Mouse (Mus musculus) kidney, adult 8-10 months (tissue): ENCODE data around the gene 9530053A07Rik.
"Not testable (repeated sequence)": the region's sequence is repeated elsewhere in the genome, so short reads cannot be mapped to it uniquely, and the experiment has no call there.

Experiments used
- DNase-seq, 2 experiments: peaks; one replicate each; pipeline ENCODE4 v3.0.0; 2022

9530053A07Rik gene

GRCm38 (mm10) chr7:28129166-28129565 is at the start of gene 9530053A07Rik:
Gene 9530053A07Rik, plus strand, starts transcription at chr7:28129466.
- no peak for DNase-seq

GRCm38 (mm10) chr7:28084215-28084614 is 45.1 kb upstream of the 9530053A07Rik start:
- peak in 1 of 2 experiments; percentile 28 for DNase-seq

- no peak for DNase-seq
These were observed 43.0 kb upstream of the 9530053A07Rik start for GRCm38 (mm10) chr7:28086236-28086635.

GRCm38 (mm10) chr7:28093541-28093940 is 35.7 kb upstream of the 9530053A07Rik start:
- no peak for DNase-seq

GRCm38 (mm10) chr7:28099101-28099500 is 30.2 kb upstream of the 9530053A07Rik start:
- DNase-seq: no peak

GRCm38 (mm10) chr7:28100596-28101590 is 28.4 kb upstream of the 9530053A07Rik start:
- peak; percentile 39 to 69 for DNase-seq

GRCm38 (mm10) chr7:28102936-28103335 is 26.3 kb upstream of the 9530053A07Rik start:
- not testable (repeated sequence) for DNase-seq

GRCm38 (mm10) chr7:28104670-28105069 is 24.6 kb upstream of the 9530053A07Rik start:
- peak; percentile 71 to 73 for DNase-seq

- no peak for DNase-seq
These were observed 23.0 kb upstream of the 9530053A07Rik start for GRCm38 (mm10) chr7:28106241-28106640.

GRCm38 (mm10) chr7:28114648-28115047 is 14.6 kb upstream of the 9530053A07Rik start:
- no peak for DNase-seq

GRCm38 (mm10) chr7:28137613-28138012 is 8.3 kb downstream of the 9530053A07Rik start:
- peak; percentile 9 to 44 for DNase-seq

GRCm38 (mm10) chr7:28148263-28148662 is 19.0 kb downstream of the 9530053A07Rik start:
- peak; percentile 22 to 63 for DNase-seq

GRCm38 (mm10) chr7:28149841-28150240 is 20.6 kb downstream of the 9530053A07Rik start:
- DNase-seq: no peak

GRCm38 (mm10) chr7:28151584-28152221 is 22.4 kb downstream of the 9530053A07Rik start:
- DNase-seq: peak in 1 of 2 experiments; percentile 48

GRCm38 (mm10) chr7:28153595-28153994 is 24.3 kb downstream of the 9530053A07Rik start:
- DNase-seq: not testable (repeated sequence)

GRCm38 (mm10) chr7:28159292-28159691 is 30.0 kb downstream of the 9530053A07Rik start:
- DNase-seq: no peak

GRCm38 (mm10) chr7:28159893-28160292 is 30.6 kb downstream of the 9530053A07Rik start:
- no peak for DNase-seq

GRCm38 (mm10) chr7:28161163-28161749 is 32.0 kb downstream of the 9530053A07Rik start:
- DNase-seq: no peak

GRCm38 (mm10) chr7:28165406-28165805 is 36.1 kb downstream of the 9530053A07Rik start:
- DNase-seq: no peak

GRCm38 (mm10) chr7:28168320-28169115 is 39.3 kb downstream of the 9530053A07Rik start:
- peak in 1 of 2 experiments; percentile 68 for DNase-seq

GRCm38 (mm10) chr7:28169489-28170422 is 40.5 kb downstream of the 9530053A07Rik start, which contains the start of gene Fbl:
Gene Fbl, plus strand, starts transcription at chr7:28169710.
- peak; percentile 89 for DNase-seq
